Comparison of ENCODE assay signal across 18 mouse cellular contexts in the genomic region with DNA sequence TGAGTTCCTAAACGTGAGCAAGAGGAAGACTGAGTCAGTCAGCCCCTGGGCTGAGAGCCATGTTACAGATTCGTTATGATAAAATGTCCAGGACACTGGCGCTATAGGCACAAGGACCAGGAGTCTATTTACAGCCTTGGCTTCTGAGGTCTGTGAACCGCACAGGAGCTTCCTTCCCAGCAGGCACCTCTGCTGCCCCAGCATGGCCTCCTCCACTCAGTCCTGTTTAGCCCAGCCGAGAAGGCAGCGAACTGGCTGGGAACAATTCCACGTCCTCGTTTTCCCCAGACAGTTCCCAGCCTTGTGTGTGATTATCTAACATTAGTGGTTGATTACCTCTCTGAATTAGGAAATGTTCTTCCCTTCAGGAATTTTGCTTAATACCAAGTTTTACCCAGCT. TPM values are rescaled to one million over a fixed set of nuclear protein-coding genes. Genes with fewer than 3 reads are reported as not detected.
DNase-seq lines count a peak whose midpoint lies in the region; ATAC-seq lines count a peak whose summit lies in the region.
"Had no signal": no experiment of that assay in that cellular context is flagged by ENCODE, and none has a peak within 500 bp of the region (broad histone marks: within the 10 kb centered on the region; RNA-seq: fewer than 3 reads in every experiment).

No protein-coding gene starts in this region.

- DNase-seq in heart, adult 11 months = peak; percentile 95
- DNase-seq in brain, adult 2 months (ENCODE audit: low read depth, low spot score) = peak; percentile 53
- peak; percentile 44 to 50 for DNase-seq in cerebellum, postnatal 36 days
- no peak for DNase-seq in kidney, adult 11 months
- no peak for DNase-seq in Muller cell, postnatal 12 days (ENCODE audit: inconsistent ontology term)
- DNase-seq: kidney, adult 18-20 months; kidney, postnatal 4 days; liver, embryonic 13.5 days; right cerebral cortex, postnatal 14 days had no signal

- ATAC-seq in heart, embryonic 11.5 days (replicated peaks; ENCODE audit: insufficient number of reproducible peaks, low FRiP score, low TSS enrichment) = no peak
- ATAC-seq in heart, embryonic 16.5 days (replicated peaks; ENCODE audit: extremely low read depth, insufficient read depth, low FRiP score) = peak; percentile 41; the same call in 1 of the 2 replicates
- ATAC-seq in CD4-positive, CD25-positive, alpha-beta regulatory T cell, adult 4 months = no peak
- ATAC-seq: lung, postnatal 0 days had no signal

- H3K9ac ChIP-seq in heart, embryonic 11.5 days (ENCODE audit: low read depth, low read length) = no peak overlapping the region
- no peak overlapping the region for H3K9ac ChIP-seq in heart, embryonic 16.5 days (ENCODE audit: low read length)
- H3K9ac ChIP-seq: embryonic facial prominence, embryonic 12.5 days; hindbrain, embryonic 13.5 days; liver, embryonic 13.5 days had no signal

- no peak overlapping the region for H3K4me3 ChIP-seq in heart, embryonic 11.5 days (ENCODE audit: low read depth, low read length)
- H3K4me3 ChIP-seq in heart, embryonic 16.5 days (ENCODE audit: low read length) = no peak overlapping the region
- H3K4me3 ChIP-seq: embryonic facial prominence, embryonic 12.5 days; hindbrain, embryonic 13.5 days; limb, embryonic 10.5 days; liver, embryonic 13.5 days; midbrain, embryonic 10.5 days had no signal

- WGBS in heart, embryonic 11.5 days (ENCODE audit: insufficient replicate concordance) = 60% methylated on average over 8 of the region's 8 CpGs
- 30% methylated on average over 8 of the region's 8 CpGs for WGBS in heart, embryonic 16.5 days

- no peaks in the 10 kb centered on the region for H3K27me3 ChIP-seq in heart, embryonic 11.5 days (ENCODE audit: control insufficient read depth, insufficient read depth, low read length)
- H3K27me3 ChIP-seq in heart, embryonic 16.5 days (ENCODE audit: control insufficient read depth, insufficient read depth, low read length) = no peaks in the 10 kb centered on the region
- H3K27me3 ChIP-seq: CH12.LX; embryonic facial prominence, embryonic 12.5 days; hindbrain, embryonic 13.5 days; liver, embryonic 13.5 days had no signal

- peaks cover 3% of the 10 kb centered on the region; the same call in 1 of the 2 replicates for H3K36me3 ChIP-seq in heart, embryonic 11.5 days (ENCODE audit: control insufficient read depth, insufficient read depth, low read length)
- peaks cover 13% of the 10 kb centered on the region for H3K36me3 ChIP-seq in heart, embryonic 16.5 days (ENCODE audit: control insufficient read depth, insufficient read depth)

- no peak overlapping the region for H3K27ac ChIP-seq in heart, embryonic 11.5 days (ENCODE audit: low read depth, low read length)
- H3K27ac ChIP-seq in heart, embryonic 16.5 days (ENCODE audit: low read length) = peak overlapping the region; percentile 30
- H3K27ac ChIP-seq: embryonic facial prominence, embryonic 12.5 days; hindbrain, embryonic 13.5 days; limb, embryonic 10.5 days; liver, embryonic 13.5 days; midbrain, embryonic 10.5 days had no signal

- 0 out of 2 replicates have a peak, but pooled peaks cover 5% of the 10 kb centered on the region for H3K4me1 ChIP-seq in heart, embryonic 11.5 days (ENCODE audit: control insufficient read depth, insufficient read depth, low read length)
- H3K4me1 ChIP-seq in heart, embryonic 16.5 days (ENCODE audit: control insufficient read depth, insufficient read depth, low read length) = peaks cover 8% of the 10 kb centered on the region
- H3K4me1 ChIP-seq: embryonic facial prominence, embryonic 12.5 days; limb, embryonic 10.5 days; liver, embryonic 13.5 days; midbrain, embryonic 10.5 days had no signal

- no peaks in the 10 kb centered on the region for H3K9me3 ChIP-seq in heart, embryonic 11.5 days (replicated peaks; ENCODE audit: control insufficient read depth, low read length)
- no peaks in the 10 kb centered on the region for H3K9me3 ChIP-seq in heart, embryonic 16.5 days (replicated peaks; ENCODE audit: control insufficient read depth, low read length)
- H3K9me3 ChIP-seq: embryonic facial prominence, embryonic 12.5 days; hindbrain, embryonic 13.5 days; limb, embryonic 10.5 days; liver, embryonic 13.5 days; midbrain, embryonic 10.5 days had no signal

- no peak overlapping the region for H3K4me2 ChIP-seq in heart, embryonic 11.5 days
- H3K4me2 ChIP-seq in heart, embryonic 16.5 days (ENCODE audit: low read depth, low read length) = no peak overlapping the region
- H3K4me2 ChIP-seq: embryonic facial prominence, embryonic 12.5 days; hindbrain, embryonic 13.5 days; liver, embryonic 13.5 days had no signal

RNA-seq across cellular contexts. Expression of a gene that starts 45.2 kb away (rescaled TPM):
- polyA plus RNA-seq in heart, embryonic 11.5 days (2014; fragmentation: Nextera tagmentation; extraction: Ambion mirVana) = 13.4 and 14.0 TPM in 2 replicates
- 9.3 and 9.8 TPM in 2 replicates for polyA plus RNA-seq in heart, embryonic 16.5 days (2015; fragmentation: Nextera tagmentation; extraction: Ambion mirVana)
- 10 to 100 TPM; 10.8 to 12.0 TPM for polyA plus RNA-seq in CD4-positive, CD25-positive, alpha-beta regulatory T cell, adult 4 months (2017; shearing (Covaris generic))

Comparison
In these comparisons a context has a peak if more than half of its experiments do, and no peak if none do; other contexts are left out.
1. DNase-seq: peak in heart, adult 11 months (single experiment), brain, adult 2 months (single experiment) and cerebellum, postnatal 36 days (2 of 2); none in kidney, adult 11 months (single experiment) and Muller cell, postnatal 12 days (single experiment).